Mouse (Mus musculus): ENCODE measurements around the gene Ccnl2. TPM values are rescaled to one million over a fixed set of nuclear protein-coding genes. Genes with fewer than 3 reads are reported as not detected.

Ccnl2 gene
- polyA plus RNA-seq, 1 experiment from 2014 or later = 186 TPM

GRCm38 (mm10) chr4:155774971-155775740 is 37.1 kb upstream of the Ccnl2 start:
- H3K4me3 ChIP-seq (ENCODE audit: low read depth, low read length) = no peak overlapping the region
- 67% methylated on average over 9 of the region's 9 CpGs for WGBS
- H3K36me3 ChIP-seq (ENCODE audit: control insufficient read depth, insufficient read depth, low read length) = no peaks in the 10 kb centered on the region
- H3K9me3 ChIP-seq (ENCODE audit: control insufficient read depth, low read length) = no peaks in the 10 kb centered on the region
- peaks cover 8% of the 10 kb centered on the region; the same call in 1 of the 2 replicates for H3K4me1 ChIP-seq (replicated peaks; ENCODE audit: control insufficient read depth, insufficient read depth, low read length)
- peak overlapping the region; percentile 67; the same call in 1 of the 2 replicates for H3K4me2 ChIP-seq (ENCODE audit: low read depth, low read length, severe bottlenecking)
- no peak overlapping the region for H3K27ac ChIP-seq (ENCODE audit: low read depth, low read length)
- peaks cover 9% of the 10 kb centered on the region for H3K27me3 ChIP-seq (ENCODE audit: control insufficient read depth, insufficient read depth, low read length)
- DNase-seq (ENCODE audit: low spot score) (no peak), ATAC-seq (replicated peaks; ENCODE audit: low FRiP score) (no peak)
- H3K9ac ChIP-seq (ENCODE audit: low read length) = no peak overlapping the region

GRCm38 (mm10) chr4:155775855-155776254 is 36.4 kb upstream of the Ccnl2 start:
- 92% methylated on average over 3 of the region's 3 CpGs for WGBS
- no peak for ATAC-seq (replicated peaks; ENCODE audit: low FRiP score)
- Histone ChIP-seq H3K4me3 (ENCODE audit: low read depth, low read length) (no peak overlapping the region), H3K4me1 (replicated peaks; ENCODE audit: control insufficient read depth, insufficient read depth, low read length) (peaks cover 8% of the 10 kb centered on the region; the same call in 1 of the 2 replicates), H3K27ac (ENCODE audit: low read depth, low read length) (0 out of 2 replicates have a peak overlapping the region, but pooled peaks have one; percentile 25), H3K9me3 (ENCODE audit: control insufficient read depth, low read length) (no peaks in the 10 kb centered on the region), H3K27me3 (ENCODE audit: control insufficient read depth, insufficient read depth, low read length) (peaks cover 9% of the 10 kb centered on the region), H3K9ac (ENCODE audit: low read length) (no peak overlapping the region), H3K4me2 (ENCODE audit: low read depth, low read length, severe bottlenecking) (no peak overlapping the region), H3K36me3 (ENCODE audit: control insufficient read depth, insufficient read depth, low read length) (no peaks in the 10 kb centered on the region)
- no peak for DNase-seq (ENCODE audit: low spot score)

- no peak overlapping the region for H3K27ac ChIP-seq (ENCODE audit: low read depth, low read length)
- no peaks in the 10 kb centered on the region for H3K9me3 ChIP-seq (ENCODE audit: control insufficient read depth, low read length)
- H3K4me3 ChIP-seq (ENCODE audit: low read depth, low read length) = no peak overlapping the region
- H3K4me1 ChIP-seq (replicated peaks; ENCODE audit: control insufficient read depth, insufficient read depth, low read length) = peaks cover 8% of the 10 kb centered on the region; the same call in 1 of the 2 replicates
- H3K4me2 ChIP-seq (ENCODE audit: low read depth, low read length, severe bottlenecking) = no peak overlapping the region
- H3K36me3 ChIP-seq (ENCODE audit: control insufficient read depth, insufficient read depth, low read length) = no peaks in the 10 kb centered on the region
- DNase-seq (ENCODE audit: low spot score) = no peak
- 53% methylated on average over 2 of the region's 2 CpGs for WGBS
- H3K27me3 ChIP-seq (ENCODE audit: control insufficient read depth, insufficient read depth, low read length) = peaks cover 9% of the 10 kb centered on the region
- no peak overlapping the region for H3K9ac ChIP-seq (ENCODE audit: low read length)
- no peak for ATAC-seq (replicated peaks; ENCODE audit: low FRiP score)
Observed at GRCm38 (mm10) chr4:155776704-155777335, 35.5 kb upstream of the Ccnl2 start.

GRCm38 (mm10) chr4:155777816-155778215 is 34.5 kb upstream of the Ccnl2 start:
- no peak overlapping the region for H3K4me3 ChIP-seq (ENCODE audit: low read depth, low read length)
- DNase-seq (ENCODE audit: low spot score) = no peak
- H3K4me1 ChIP-seq (replicated peaks; ENCODE audit: control insufficient read depth, insufficient read depth, low read length) = peaks cover 8% of the 10 kb centered on the region; the same call in 1 of the 2 replicates
- no peak overlapping the region for H3K9ac ChIP-seq (ENCODE audit: low read length)
- peaks cover 9% of the 10 kb centered on the region for H3K27me3 ChIP-seq (ENCODE audit: control insufficient read depth, insufficient read depth, low read length)
- H3K27ac ChIP-seq (ENCODE audit: low read depth, low read length) = no peak overlapping the region
- ATAC-seq (replicated peaks; ENCODE audit: low FRiP score) = no peak
- no peak overlapping the region for H3K4me2 ChIP-seq (ENCODE audit: low read depth, low read length, severe bottlenecking)
- 87% methylated on average over 2 of the region's 2 CpGs for WGBS
- H3K9me3 ChIP-seq (ENCODE audit: control insufficient read depth, low read length) = no peaks in the 10 kb centered on the region
- no peaks in the 10 kb centered on the region for H3K36me3 ChIP-seq (ENCODE audit: control insufficient read depth, insufficient read depth, low read length)

GRCm38 (mm10) chr4:155779498-155779897 is 32.8 kb upstream of the Ccnl2 start:
- H3K27me3 ChIP-seq (ENCODE audit: control insufficient read depth, insufficient read depth, low read length) = no peaks in the 10 kb centered on the region
- no peak overlapping the region for H3K27ac ChIP-seq (ENCODE audit: low read depth, low read length)
- H3K4me3 ChIP-seq (ENCODE audit: low read depth, low read length) = no peak overlapping the region
- H3K36me3 ChIP-seq (ENCODE audit: control insufficient read depth, insufficient read depth, low read length) = no peaks in the 10 kb centered on the region
- no peaks in the 10 kb centered on the region for H3K9me3 ChIP-seq (ENCODE audit: control insufficient read depth, low read length)
- DNase-seq (ENCODE audit: low spot score) (no peak), ATAC-seq (replicated peaks; ENCODE audit: low FRiP score) (no peak)
- H3K4me2 ChIP-seq (ENCODE audit: low read depth, low read length, severe bottlenecking) = no peak overlapping the region
- WGBS = 86% methylated on average over 4 of the region's 4 CpGs
- peaks cover 3% of the 10 kb centered on the region; the same call in 1 of the 2 replicates for H3K4me1 ChIP-seq (replicated peaks; ENCODE audit: control insufficient read depth, insufficient read depth, low read length)
- no peak overlapping the region for H3K9ac ChIP-seq (ENCODE audit: low read length)

- H3K4me1 ChIP-seq (replicated peaks; ENCODE audit: control insufficient read depth, insufficient read depth, low read length) = no peaks in the 10 kb centered on the region; the same call in 1 of the 2 replicates
- WGBS = 44% methylated on average over 6 of the region's 6 CpGs
- no peak overlapping the region for H3K4me2 ChIP-seq (ENCODE audit: low read depth, low read length, severe bottlenecking)
- no peak overlapping the region for H3K9ac ChIP-seq (ENCODE audit: low read length)
- no peaks in the 10 kb centered on the region for H3K9me3 ChIP-seq (ENCODE audit: control insufficient read depth, low read length)
- ATAC-seq (replicated peaks; ENCODE audit: low FRiP score) (no peak), DNase-seq (ENCODE audit: low spot score) (no peak)
- no peaks in the 10 kb centered on the region for H3K27me3 ChIP-seq (ENCODE audit: control insufficient read depth, insufficient read depth, low read length)
- H3K36me3 ChIP-seq (ENCODE audit: control insufficient read depth, insufficient read depth, low read length) = no peaks in the 10 kb centered on the region
- H3K4me3 ChIP-seq (ENCODE audit: low read depth, low read length) = no peak overlapping the region
- no peak overlapping the region for H3K27ac ChIP-seq (ENCODE audit: low read depth, low read length)
Observed at GRCm38 (mm10) chr4:155780895-155781294, 31.4 kb upstream of the Ccnl2 start.

- Histone ChIP-seq H3K4me1 (replicated peaks; ENCODE audit: control insufficient read depth, insufficient read depth, low read length) (no peaks in the 10 kb centered on the region; the same call in 1 of the 2 replicates), H3K9ac (ENCODE audit: low read length) (peak overlapping the region; percentile 85), H3K27ac (ENCODE audit: low read depth, low read length) (no peak overlapping the region), H3K27me3 (ENCODE audit: control insufficient read depth, insufficient read depth, low read length) (no peaks in the 10 kb centered on the region), H3K36me3 (ENCODE audit: control insufficient read depth, insufficient read depth, low read length) (no peaks in the 10 kb centered on the region), H3K4me2 (ENCODE audit: low read depth, low read length, severe bottlenecking) (peak overlapping the region; percentile 78), H3K9me3 (ENCODE audit: control insufficient read depth, low read length) (no peaks in the 10 kb centered on the region), H3K4me3 (ENCODE audit: low read depth, low read length) (peak overlapping the region; percentile 54)
- DNase-seq (ENCODE audit: low spot score) (no peak), ATAC-seq (replicated peaks; ENCODE audit: low FRiP score) (peak; percentile 30; the same call in 1 of the 2 replicates)
- WGBS = 48% methylated on average over 16 of the region's 16 CpGs
Observed at GRCm38 (mm10) chr4:155783486-155784080, 28.7 kb upstream of the Ccnl2 start.

GRCm38 (mm10) chr4:155784081-155784701 is 28.1 kb upstream of the Ccnl2 start:
- H3K27ac ChIP-seq (ENCODE audit: low read depth, low read length) = peak overlapping the region; percentile 19; the same call in 1 of the 2 replicates
- ATAC-seq (replicated peaks; ENCODE audit: low FRiP score) (peak; percentile 92), DNase-seq (ENCODE audit: low spot score) (peak; percentile 85)
- H3K4me3 ChIP-seq (ENCODE audit: low read depth, low read length) = peak overlapping the region; percentile 54
- WGBS = under 1% methylated on average over 51 of the region's 52 CpGs
- no peaks in the 10 kb centered on the region for H3K27me3 ChIP-seq (ENCODE audit: control insufficient read depth, insufficient read depth, low read length)
- H3K9ac ChIP-seq (ENCODE audit: low read length) = peak overlapping the region; percentile 85
- H3K4me1 ChIP-seq (replicated peaks; ENCODE audit: control insufficient read depth, insufficient read depth, low read length) = no peaks in the 10 kb centered on the region; the same call in 1 of the 2 replicates
- no peaks in the 10 kb centered on the region for H3K9me3 ChIP-seq (ENCODE audit: control insufficient read depth, low read length)
- peak overlapping the region; percentile 78 for H3K4me2 ChIP-seq (ENCODE audit: low read depth, low read length, severe bottlenecking)
- no peaks in the 10 kb centered on the region for H3K36me3 ChIP-seq (ENCODE audit: control insufficient read depth, insufficient read depth, low read length)
